ENCODE assay signal across 8 mouse cellular contexts in the genomic region with DNA sequence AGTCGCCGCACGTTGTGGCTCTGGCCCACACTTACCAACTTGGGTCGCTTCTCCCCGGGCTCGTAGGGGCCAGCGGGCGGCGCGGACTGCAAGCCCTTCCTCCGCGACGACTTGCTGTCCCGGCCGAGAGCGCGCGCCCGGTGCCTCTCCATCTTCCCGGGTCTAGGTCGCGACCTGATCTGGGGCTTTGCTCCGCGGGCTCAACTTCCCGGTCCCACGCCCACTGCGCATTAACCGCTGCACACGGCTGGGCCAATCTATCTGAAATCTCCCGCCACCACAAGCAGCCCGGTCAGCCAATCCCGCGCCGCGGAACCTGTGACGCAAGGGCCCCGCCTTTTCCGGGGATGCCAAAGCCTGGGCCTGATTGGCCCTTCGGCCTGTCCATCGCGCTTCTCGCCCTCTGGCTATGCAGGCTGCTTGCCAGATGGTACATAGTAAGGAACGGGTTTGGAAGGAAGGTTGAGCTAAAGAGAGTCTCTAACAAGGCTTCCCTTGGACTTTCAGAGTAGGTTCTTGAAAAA. TPM values are rescaled to one million over a fixed set of nuclear protein-coding genes. Genes with fewer than 3 reads are reported as not detected.
A peak's percentile ranks its signal among the peaks of the same experiment; 100 is the strongest.
DNase-seq lines count a peak whose midpoint lies in the region; ATAC-seq and TF ChIP-seq lines count a peak whose summit lies in the region.

A gene (minus strand): TSS at position 273 of the 524 bp plus-strand sequence.

- H3K27me3 ChIP-seq in C2C12 (ENCODE audit: control insufficient read depth, insufficient read depth, insufficient read length) (no peaks in the 10 kb centered on the region), myocyte (ENCODE audit: control insufficient read depth, insufficient read depth, insufficient read length) (no peaks in the 10 kb centered on the region)
- no peaks in the 10 kb centered on the region; the same call in 1 of the 2 replicates for H3K27me3 ChIP-seq in erythroblast, embryonic 14.5 days (ENCODE audit: control insufficient read depth)
- no peaks in the 10 kb centered on the region for H3K27me3 ChIP-seq in heart, embryonic 11.5 days (ENCODE audit: control insufficient read depth, insufficient read depth, low read length)
- H3K27me3 ChIP-seq in kidney, embryonic 16.5 days (ENCODE audit: insufficient read depth, low read length): no peaks in the 10 kb centered on the region
- no peaks in the 10 kb centered on the region for H3K27me3 ChIP-seq in liver, adult 2 months (ENCODE audit: control insufficient read depth, insufficient read depth, low read length)
- H3K27me3 ChIP-seq in splenic B cell, adult 2 months (ENCODE audit: control insufficient read depth, insufficient read depth, low read length, poor library complexity, severe bottlenecking): no peaks in the 10 kb centered on the region

- peaks cover 33% of the 10 kb centered on the region for H3K4me1 ChIP-seq in erythroblast, embryonic 14.5 days (ENCODE audit: control insufficient read depth)
- H3K4me1 ChIP-seq in heart, embryonic 11.5 days (ENCODE audit: control insufficient read depth, insufficient read depth, low read length): no peaks in the 10 kb centered on the region
- 0 out of 2 replicates have a peak, but pooled peaks cover 3% of the 10 kb centered on the region for H3K4me1 ChIP-seq in kidney, embryonic 16.5 days (ENCODE audit: insufficient read depth, low read length)
- H3K4me1 ChIP-seq in liver, adult 2 months (ENCODE audit: control insufficient read depth, insufficient read depth, low read length): peaks cover 1% of the 10 kb centered on the region; the same call in 1 of the 2 replicates

- H3K79me2 ChIP-seq in C2C12 (ENCODE audit: control insufficient read depth, insufficient read depth): peaks cover 47% of the 10 kb centered on the region
- H3K79me2 ChIP-seq in liver, adult 2 months (ENCODE audit: control insufficient read depth, insufficient read depth, low read length): no peaks in the 10 kb centered on the region
- peaks cover 41% of the 10 kb centered on the region for H3K79me2 ChIP-seq in myocyte (ENCODE audit: control insufficient read depth, insufficient read depth)

- WGBS in heart, embryonic 11.5 days (ENCODE audit: insufficient replicate concordance): under 1% methylated on average over 43 of the region's 43 CpGs
- under 1% methylated on average over 43 of the region's 43 CpGs for WGBS in kidney, embryonic 16.5 days
- WGBS in liver, adult 2 months: under 1% methylated on average over 43 of the region's 43 CpGs

- TF ChIP-seq POLR2A in brain, embryonic 14.5 days (IDR thresholded peaks at IDR 0.05; ENCODE audit: borderline replicate concordance, extremely low read depth, insufficient read depth, insufficient read length, poor library complexity, severe bottlenecking): no peak
- TF ChIP-seq POLR2A in liver, adult 2 months (IDR thresholded peaks at IDR 0.05; ENCODE audit: extremely low read depth, insufficient read depth, low read length): no peak
- peak; percentile 58 for TF ChIP-seq POLR2A in myocyte (IDR thresholded peaks at IDR 0.05; ENCODE audit: insufficient read length, low read depth)

- peak within 1 kb of the TSS; percentile 57 for H3K4me3 ChIP-seq in C2C12 (ENCODE audit: insufficient read depth, poor library complexity, severe bottlenecking)
- H3K4me3 ChIP-seq in erythroblast, embryonic 14.5 days (replicated peaks): peak within 1 kb of the TSS; percentile 74
- peak within 1 kb of the TSS; percentile 84 for H3K4me3 ChIP-seq in heart, embryonic 11.5 days (ENCODE audit: low read depth, low read length)
- peak within 1 kb of the TSS; percentile 90 for H3K4me3 ChIP-seq in kidney, embryonic 16.5 days (ENCODE audit: low read length)
- peak within 1 kb of the TSS; percentile 81 for H3K4me3 ChIP-seq in liver, adult 2 months (ENCODE audit: insufficient read depth, low read depth, low read length)
- H3K4me3 ChIP-seq in myocyte: peak within 1 kb of the TSS; percentile 39

- DNase-seq in brain, embryonic 14.5 days (ENCODE audit: low read depth): peak; percentile 99
- DNase-seq in liver, adult 2 months (ENCODE audit: extremely low read depth, low read depth, low spot score): peak; percentile 82
- peak; percentile 96 for DNase-seq in splenic B cell, adult 2 months (ENCODE audit: low read depth, low spot score)

- H3K9ac ChIP-seq in heart, embryonic 11.5 days (ENCODE audit: low read depth, low read length): peak within 1 kb of the TSS; percentile 87
- peak within 1 kb of the TSS; percentile 82 for H3K9ac ChIP-seq in kidney, embryonic 16.5 days (replicated peaks; ENCODE audit: low read length)
- peak within 1 kb of the TSS; percentile 50 for H3K9ac ChIP-seq in liver, adult 2 months (ENCODE audit: low read depth, low read length)

- H3K36me3 ChIP-seq in C2C12 (ENCODE audit: control insufficient read depth, insufficient read depth) (no peaks in the 10 kb centered on the region), myocyte (ENCODE audit: control insufficient read depth, insufficient read depth) (no peaks in the 10 kb centered on the region)
- peaks cover 23% of the 10 kb centered on the region for H3K36me3 ChIP-seq in erythroblast, embryonic 14.5 days (ENCODE audit: control insufficient read depth)
- no peaks in the 10 kb centered on the region for H3K36me3 ChIP-seq in heart, embryonic 11.5 days (ENCODE audit: control insufficient read depth, insufficient read depth, low read length)
- H3K36me3 ChIP-seq in kidney, embryonic 16.5 days (ENCODE audit: insufficient read depth, low read length): no peaks in the 10 kb centered on the region
- no peaks in the 10 kb centered on the region for H3K36me3 ChIP-seq in liver, adult 2 months (ENCODE audit: control insufficient read depth, insufficient read depth, low read length)
- H3K36me3 ChIP-seq in splenic B cell, adult 2 months (ENCODE audit: control insufficient read depth, insufficient read depth, low read length, poor library complexity, severe bottlenecking): no peaks in the 10 kb centered on the region

- H3K4me2 ChIP-seq in heart, embryonic 11.5 days: peak within 1 kb of the TSS; percentile 83
- H3K4me2 ChIP-seq in kidney, embryonic 16.5 days (replicated peaks; ENCODE audit: low read depth, low read length): peak within 1 kb of the TSS; percentile 76
- H3K4me2 ChIP-seq in myocyte (ENCODE audit: low read depth): peak within 1 kb of the TSS; percentile 86

- H3ac ChIP-seq in C2C12 (ENCODE audit: control insufficient read depth, insufficient read length, low read depth) (peak within 1 kb of the TSS; percentile 78), myocyte (ENCODE audit: control insufficient read depth, insufficient read length) (no peak within 1 kb of the TSS)

- peaks cover 39% of the 10 kb centered on the region for H3K79me3 ChIP-seq in C2C12 (ENCODE audit: low read depth)

- ATAC-seq in heart, embryonic 11.5 days (replicated peaks; ENCODE audit: insufficient number of reproducible peaks, low FRiP score, low TSS enrichment): peak; percentile 99
- peak; percentile 100 for ATAC-seq in kidney, embryonic 16.5 days (ENCODE audit: low FRiP score, low TSS enrichment)

- no peaks in the 10 kb centered on the region for H3K9me3 ChIP-seq in erythroblast, embryonic 14.5 days (ENCODE audit: control insufficient read depth, low read length)
- H3K9me3 ChIP-seq in heart, embryonic 11.5 days (replicated peaks; ENCODE audit: control insufficient read depth, low read length): no peaks in the 10 kb centered on the region
- no peaks in the 10 kb centered on the region for H3K9me3 ChIP-seq in kidney, embryonic 16.5 days (ENCODE audit: low read length)

- H3K27ac ChIP-seq in heart, embryonic 11.5 days (ENCODE audit: low read depth, low read length): peak within 1 kb of the TSS; percentile 76
- peak within 1 kb of the TSS; percentile 65 for H3K27ac ChIP-seq in kidney, embryonic 16.5 days (ENCODE audit: low read length)
- H3K27ac ChIP-seq in liver, adult 2 months (replicated peaks; ENCODE audit: insufficient read depth, low read depth, low read length): no peak within 1 kb of the TSS

- no peak for TF ChIP-seq CTCF in C2C12 (IDR thresholded peaks at IDR 0.05; ENCODE audit: control insufficient read depth, insufficient read depth, insufficient read length)
- no peak for TF ChIP-seq CTCF in brain, embryonic 14.5 days (IDR thresholded peaks at IDR 0.05; ENCODE audit: borderline replicate concordance, extremely low read depth, insufficient read depth, insufficient read length)
- no peak for TF ChIP-seq CTCF in liver, adult 2 months (IDR thresholded peaks at IDR 0.05; ENCODE audit: low read depth, low read length)

TF ChIP-seq in C2C12, 6 proteins besides CTCF, POLR2A, EP300 and RAD21:
- no peak for TF ChIP-seq MAX (IDR thresholded peaks at IDR 0.05)
TF ChIP-seq in C2C12: peak in this region for 0.

TF ChIP-seq in myocyte, 11 proteins besides CTCF, POLR2A, EP300 and RAD21:
- no peak for TF ChIP-seq SRF (IDR thresholded peaks at IDR 0.05; ENCODE audit: control insufficient read depth, insufficient read length, low read depth)
- TF ChIP-seq MYOG (IDR thresholded peaks at IDR 0.05; ENCODE audit: control insufficient read depth in 1 of 3, insufficient read depth in 1 of 3, insufficient read length in 2 of 3, low read depth in 2 of 3): no peak
- TF ChIP-seq TCF3 (IDR thresholded peaks at IDR 0.05; ENCODE audit: insufficient read length, low read depth): no peak
- no peak for TF ChIP-seq USF1 (IDR thresholded peaks at IDR 0.05; ENCODE audit: low read depth)
- TF ChIP-seq E2F4 (IDR thresholded peaks at IDR 0.05; ENCODE audit: insufficient read depth): peak; percentile 97
- no peak for TF ChIP-seq MYOD1 (IDR thresholded peaks at IDR 0.05; ENCODE audit: control insufficient read depth in 1 of 3, insufficient read length in 2 of 3, low read depth in 2 of 3)
- no peak for TF ChIP-seq MAX (IDR thresholded peaks at IDR 0.05; ENCODE audit: low read depth)
- no peak for TF ChIP-seq TCF12 (IDR thresholded peaks at IDR 0.05; ENCODE audit: insufficient read depth, poor library complexity, severe bottlenecking)
- peak; percentile 54 for TF ChIP-seq POLR2AphosphoS2 (IDR thresholded peaks at IDR 0.05; ENCODE audit: insufficient read length, low read depth)

RNA-seq across cellular contexts. Expression of the gene that starts here (rescaled TPM):
- 14.3 TPM for polyA plus RNA-seq in C2C12 (2012; fragmentation: generic; extraction: Trizol)
- 2.8 and 2.9 TPM in 2 replicates for polyA plus RNA-seq in brain, embryonic 14.5 days (2012; rRNA removed)
- polyA plus RNA-seq in erythroblast, embryonic 14.5 days (2012): 3.1 and 3.4 TPM in 2 replicates
- 16.0 and 24.2 TPM in 2 replicates for polyA plus RNA-seq in heart, embryonic 11.5 days (2014; fragmentation: Nextera tagmentation; extraction: Ambion mirVana)
- polyA plus RNA-seq in kidney, embryonic 16.5 days (2015; fragmentation: Nextera tagmentation; extraction: Ambion mirVana): 8.6 and 11.1 TPM in 2 replicates
- total RNA-seq in liver, adult 2 months (2014; rRNA removed): 0.18 and 0.74 TPM in 2 replicates
- polyA plus RNA-seq in liver, adult 2 months (2012; rRNA removed): 0.02 TPM in 1 of 2 replicates, not detected in the other
- polyA plus RNA-seq in myocyte (2012; fragmentation: generic; extraction: Trizol): 5.7 TPM

Comparison
In these comparisons a context has a peak if more than half of its experiments do, and no peak if none do; other contexts are left out.
1. Peak in DNase-seq, H3K4me3 ChIP-seq and H3K9ac ChIP-seq in liver, adult 2 months; RNA of the gene not detected or under 1 TPM.
2. H3K4me3 ChIP-seq: peak in every context shown above with its lines; median percentile 90 in kidney, embryonic 16.5 days; 84 in heart, embryonic 11.5 days; 81 in liver, adult 2 months; 74 in erythroblast, embryonic 14.5 days; 57 in C2C12; 39 in myocyte.